Mouse (Mus musculus): ENCODE data around the gene Luzp2.

DNA sequence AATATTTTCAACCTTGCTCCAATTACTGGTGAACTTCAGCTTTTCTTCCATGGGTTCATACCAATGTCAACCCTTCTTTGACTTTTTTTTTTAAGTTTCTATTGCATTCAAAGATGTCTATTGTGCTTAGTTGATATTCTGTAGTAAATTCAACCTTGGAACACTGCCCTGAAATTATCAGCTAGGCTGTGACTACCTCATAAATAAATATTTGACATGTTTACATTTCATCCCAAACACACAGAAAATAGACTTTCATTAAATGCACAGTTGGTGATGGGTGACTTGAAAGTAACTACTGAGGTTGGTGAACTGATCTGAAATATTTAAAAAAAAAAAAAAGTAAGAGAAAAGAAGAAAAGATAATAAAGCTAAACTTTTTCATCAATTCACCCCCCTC, 394.1 kb downstream of the Luzp2 start:
- TF ChIP-seq CHD2 (IDR thresholded peaks at IDR 0.05; ENCODE audit: low read depth, low read length) (no peak), ZNF384 (IDR thresholded peaks at IDR 0.05; ENCODE audit: low read depth, low read length) (no peak), MAFK (IDR thresholded peaks at IDR 0.05; ENCODE audit: insufficient read depth, low read depth, low read length) (no peak)

Measured in ES-E14 (cell line).